Mouse (Mus musculus) olfactory bulb, adult 2 months (tissue): ENCODE results near the gene Osbpl6. TPM values are rescaled to one million over a fixed set of nuclear protein-coding genes. Genes with fewer than 3 reads are reported as not detected.

Source experiments
- H3K27ac ChIP-seq: fragments of 200-500 bp; 2 replicates; pipeline ENCODE4 v1.5.1; 2012; ENCODE audit warnings: low read depth, low read length; ENCODE audit not compliant: insufficient read depth
- H3K4me1 ChIP-seq: fragments of 200-500 bp; 2 replicates; pipeline ENCODE4 v1.6.1; 2012; ENCODE audit warnings: low read length; ENCODE audit not compliant: control insufficient read depth, insufficient read depth
- H3K4me3 ChIP-seq: fragments of 200-500 bp; 2 replicates; pipeline ENCODE4 v1.5.1; 2012; ENCODE audit warnings: mild to moderate bottlenecking, low read depth, low read length, moderate library complexity; ENCODE audit not compliant: insufficient read depth
- CTCF ChIP-seq: fragments of 200-500 bp; IDR thresholded peaks from 2 replicates; pipeline ENCODE4 v1.5.1; 2012; ENCODE audit warnings: low read depth, mild to moderate bottlenecking, low read length, moderate library complexity; ENCODE audit not compliant: insufficient read depth
- POLR2A ChIP-seq: fragments of 200-500 bp; IDR thresholded peaks from 2 replicates; pipeline ENCODE4 v1.6.1; 2012; ENCODE audit warnings: mild to moderate bottlenecking, low read depth, low read length, moderate library complexity; ENCODE audit not compliant: insufficient read depth
- WGBS: fragments of 180-500 bp; shearing (Covaris S2); methylation state at CpG from one replicate; pipeline ENCODE4 v1.1.7; 2018; 5-methylcytosine and 5-hydroxymethylcytosine counted together
- polyA plus RNA-seq: library from polyadenylated mRNA; stranded (reverse); fragments of >200 nt; gene quantifications from 2 replicates; pipeline ENCODE4 v1.2.4, GENCODE M21; 2012; ENCODE audit warnings: low replicate concordance; ENCODE audit not compliant: missing spikeins, insufficient read depth, insufficient read length

Osbpl6 gene
- polyA plus RNA-seq, 1 experiment, result not detected

- WGBS, result 86% methylated on average over 5 of the region's 5 CpGs
- no peak for TF ChIP-seq CTCF
- no peak for TF ChIP-seq POLR2A
- H3K27ac ChIP-seq, result no peak overlapping the region
- no peaks in the 10 kb centered on the region for H3K4me1 ChIP-seq
- H3K4me3 ChIP-seq, result no peak overlapping the region
Measured at GRCm38 (mm10) chr2:76524451-76524850, 118.1 kb downstream of the Osbpl6 start.

DNA sequence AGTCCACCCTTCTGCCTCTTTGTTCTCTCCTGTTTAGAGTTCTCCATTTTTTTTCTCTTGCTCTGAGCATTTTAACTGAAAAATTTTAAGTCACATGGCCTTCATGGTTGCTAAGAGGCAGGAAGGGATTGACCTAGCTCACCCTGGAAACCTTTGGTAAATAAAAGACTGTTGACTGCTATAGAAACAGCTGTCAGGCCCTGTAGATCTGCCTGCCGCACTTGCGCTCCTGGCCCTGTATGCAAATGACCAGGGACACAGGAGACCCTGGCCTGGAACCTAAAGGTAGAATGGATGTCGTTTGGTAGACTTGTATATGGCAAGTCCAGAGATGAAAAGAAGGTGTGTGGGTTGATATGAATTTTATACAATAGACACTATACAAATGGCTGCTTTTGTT is 119.3 kb downstream of the Osbpl6 start:
- no peaks in the 10 kb centered on the region for H3K4me1 ChIP-seq
- TF ChIP-seq CTCF, result no peak
- no peak for TF ChIP-seq POLR2A
- WGBS, result 70% methylated on average over 3 of the region's 3 CpGs

DNA sequence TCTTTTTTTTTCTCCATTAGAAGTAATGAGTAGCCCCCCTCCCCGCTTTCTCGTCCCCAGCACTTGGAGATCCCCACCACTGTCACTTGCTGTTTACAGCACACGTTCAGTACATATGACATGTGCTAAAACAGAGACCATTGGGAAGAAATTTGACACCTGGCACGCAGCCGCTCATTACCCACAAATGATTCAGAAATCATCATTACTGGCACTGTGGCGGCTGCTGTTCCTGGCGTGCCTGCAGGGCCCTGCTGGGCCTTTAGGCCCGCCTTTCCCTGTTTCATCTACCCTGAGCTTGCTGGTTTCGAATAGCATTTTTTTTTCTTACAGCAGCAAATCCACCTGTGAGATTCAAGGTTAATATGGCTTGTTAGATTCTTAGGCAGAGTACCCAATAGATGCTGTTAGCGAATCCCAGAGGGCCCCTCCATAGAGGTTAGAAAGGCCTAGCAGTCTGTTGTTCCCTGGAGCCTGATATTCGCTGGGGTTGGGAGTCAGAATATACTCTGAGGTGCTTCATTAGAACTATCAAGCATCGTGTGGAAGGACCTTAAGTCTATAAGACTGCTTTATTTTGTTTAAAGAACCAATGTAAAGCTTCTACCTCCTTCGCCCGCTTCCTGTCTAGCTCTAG is 126.3 kb downstream of the Osbpl6 start:
- Histone ChIP-seq H3K27ac (no peak overlapping the region), H3K4me3 (no peak overlapping the region), H3K4me1 (peaks cover 2% of the 10 kb centered on the region; the same call in 1 of the 2 replicates)
- no peak for TF ChIP-seq POLR2A
- TF ChIP-seq CTCF, result no peak
- WGBS, result 83% methylated on average over 14 of the region's 14 CpGs

More for the DNA sequence above, 119.3 kb downstream of the Osbpl6 start:
- no peak overlapping the region for H3K27ac ChIP-seq
- H3K4me3 ChIP-seq, result no peak overlapping the region

DNA sequence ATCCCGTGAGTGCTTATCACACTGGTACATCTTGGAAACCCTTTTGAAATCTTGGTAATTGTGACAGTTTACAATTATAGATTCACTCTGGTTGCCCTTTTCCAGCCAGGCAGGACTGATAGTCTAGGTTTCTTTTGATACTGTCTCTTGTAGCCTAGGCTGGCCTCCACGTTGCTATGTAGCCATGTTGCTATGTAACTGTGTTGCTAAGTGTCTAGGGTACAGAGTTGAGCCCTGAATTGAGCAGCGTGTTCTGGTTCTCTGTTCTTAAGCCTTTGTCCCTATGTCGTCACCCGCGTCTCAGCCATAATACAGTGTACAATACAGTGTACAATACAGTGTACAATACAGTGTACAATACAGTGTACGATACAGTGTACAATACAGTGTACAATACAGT is 128.6 kb downstream of the Osbpl6 start:
- WGBS, result 59% methylated on average over 7 of the region's 7 CpGs
- TF ChIP-seq POLR2A, result no peak
- no peak for TF ChIP-seq CTCF
- H3K4me3 ChIP-seq, result no peak overlapping the region
- no peak overlapping the region for H3K27ac ChIP-seq
- peaks cover 5% of the 10 kb centered on the region for H3K4me1 ChIP-seq

- TF ChIP-seq CTCF (no peak), POLR2A (no peak)
- no peak overlapping the region for H3K4me3 ChIP-seq
- no peak overlapping the region for H3K27ac ChIP-seq
- H3K4me1 ChIP-seq, result peaks cover 4% of the 10 kb centered on the region; the same call in 1 of the 2 replicates
- 96% methylated on average over 9 of the region's 9 CpGs for WGBS
Measured at GRCm38 (mm10) chr2:76541900-76542299, 135.6 kb downstream of the Osbpl6 start.

GRCm38 (mm10) chr2:76542921-76543320 is 136.6 kb downstream of the Osbpl6 start:
- peaks cover 4% of the 10 kb centered on the region; the same call in 1 of the 2 replicates for H3K4me1 ChIP-seq
- H3K4me3 ChIP-seq, result no peak overlapping the region
- no peak overlapping the region for H3K27ac ChIP-seq
- TF ChIP-seq POLR2A (no peak), CTCF (no peak)
- WGBS, result 91% methylated on average over 5 of the region's 5 CpGs

- WGBS, result 89% methylated on average over 8 of the region's 8 CpGs
- Histone ChIP-seq H3K4me3 (no peak overlapping the region), H3K4me1 (no peaks in the 10 kb centered on the region; the same call in 1 of the 2 replicates), H3K27ac (no peak overlapping the region)
- TF ChIP-seq CTCF (no peak), POLR2A (no peak)
Measured at GRCm38 (mm10) chr2:76545539-76545938, 139.2 kb downstream of the Osbpl6 start.

- TF ChIP-seq POLR2A (no peak), CTCF (no peak)
- 79% methylated on average over 10 of the region's 10 CpGs for WGBS
- no peak overlapping the region for H3K4me3 ChIP-seq
- H3K4me1 ChIP-seq, result no peaks in the 10 kb centered on the region; the same call in 1 of the 2 replicates
- no peak overlapping the region for H3K27ac ChIP-seq
Measured at GRCm38 (mm10) chr2:76548171-76548570, 141.9 kb downstream of the Osbpl6 start.

DNA sequence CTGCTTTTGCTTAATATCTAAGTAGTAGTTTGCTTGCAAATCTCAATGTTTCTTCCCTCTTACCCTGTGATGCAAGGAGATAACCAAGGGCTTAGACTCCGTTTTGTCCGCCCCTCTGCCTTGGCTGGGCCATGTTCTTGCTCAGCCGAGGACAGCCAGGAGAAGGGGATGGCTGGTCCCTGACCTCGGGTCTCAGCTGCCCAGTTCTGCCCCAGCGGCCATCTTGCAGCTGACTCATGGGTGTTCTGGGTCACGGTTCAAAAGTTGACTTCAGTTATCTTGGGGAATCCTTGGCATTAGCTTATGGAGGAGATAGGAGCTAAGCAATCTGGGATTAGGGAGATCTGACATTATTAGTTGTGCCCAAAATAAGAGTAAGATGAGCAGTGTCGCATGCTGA is 142.5 kb downstream of the Osbpl6 start:
- H3K4me1 ChIP-seq, result no peaks in the 10 kb centered on the region; the same call in 1 of the 2 replicates
- H3K4me3 ChIP-seq, result no peak overlapping the region
- 90% methylated on average over 7 of the region's 7 CpGs for WGBS
- H3K27ac ChIP-seq, result no peak overlapping the region
- TF ChIP-seq POLR2A (no peak), CTCF (no peak)

GRCm38 (mm10) chr2:76549316-76549715 is 143.0 kb downstream of the Osbpl6 start:
- 94% methylated on average over 12 of the region's 12 CpGs for WGBS

More at GRCm38 (mm10) chr2:76549316-76549715, 143.0 kb downstream of the Osbpl6 start:
- H3K27ac ChIP-seq, result no peak overlapping the region
- no peaks in the 10 kb centered on the region; the same call in 1 of the 2 replicates for H3K4me1 ChIP-seq
- no peak for TF ChIP-seq POLR2A
- no peak for TF ChIP-seq CTCF
- H3K4me3 ChIP-seq, result no peak overlapping the region
